Mouse (Mus musculus): ENCODE measurements at regions not wholly inside any gene's neighbourhood (a gene's known extent, or its start where the extent isn't known, plus 50 kb on each side); places are given as distances from the start of the nearest gene placed in this dataset.

DNA sequence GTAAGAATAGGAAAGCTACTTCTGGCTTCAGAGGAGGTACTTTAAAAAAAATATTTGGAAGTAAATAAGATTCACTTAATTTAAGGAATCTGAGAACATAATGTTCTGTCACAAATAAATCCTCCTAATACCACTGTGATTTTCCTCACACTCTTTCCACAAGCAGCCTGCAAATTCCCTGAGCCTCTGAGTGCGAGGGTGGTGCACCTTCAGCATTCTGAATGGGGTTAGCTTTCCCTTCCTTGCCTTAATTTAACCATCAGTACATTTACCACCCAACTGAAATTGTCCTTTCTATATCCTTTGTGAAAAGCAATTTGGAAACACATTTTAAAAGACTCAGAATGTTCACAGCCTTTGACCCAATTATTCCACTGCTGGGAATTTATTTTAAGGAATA is 691.7 kb downstream of the Utrn start:
- TF ChIP-seq CTCF (IDR thresholded peaks at IDR 0.05; ENCODE audit: low read depth, low read length) (no peak), GATA1 (IDR thresholded peaks at IDR 0.05; ENCODE audit: borderline replicate concordance, low read length) (no peak), POLR2AphosphoS5 (IDR thresholded peaks at IDR 0.05; ENCODE audit: insufficient replicate concordance, low read depth, low read length) (no peak), TAL1 (conservative IDR thresholded peaks at IDR 0.05; ENCODE audit: low read depth, low read length) (no peak)

All from G1E (cell line).